27 mouse cellular contexts compared by ENCODE assay signal in the genomic region with DNA sequence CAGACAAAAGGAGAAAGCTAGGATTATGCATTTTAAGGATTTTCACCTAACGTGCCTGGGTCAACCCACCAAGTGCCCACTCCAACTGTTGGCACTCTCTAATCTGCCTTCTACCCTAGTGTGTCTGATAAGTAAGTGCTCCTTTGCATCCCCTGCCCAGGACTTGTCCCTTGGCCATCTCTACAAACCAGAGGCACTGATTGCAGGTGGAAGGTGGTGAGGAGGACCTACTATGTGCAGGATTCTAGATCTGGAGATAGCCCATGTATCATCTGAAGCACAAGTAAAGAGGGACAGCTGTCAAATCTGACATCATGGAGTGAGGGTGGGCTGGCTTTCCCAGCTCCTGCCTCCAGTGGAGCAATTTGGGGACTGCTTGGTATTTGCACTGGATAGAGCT. TPM values are rescaled to one million over a fixed set of nuclear protein-coding genes. Genes with fewer than 3 reads are reported as not detected.
DNase-seq lines count a peak whose midpoint lies in the region; ATAC-seq lines count a peak whose summit lies in the region.
"Had no signal": no experiment of that assay in that cellular context is flagged by ENCODE, and none has a peak within 500 bp of the region (broad histone marks: within the 10 kb centered on the region; RNA-seq: fewer than 3 reads in every experiment).

No protein-coding gene starts in this region.

- peak overlapping the region; percentile 84 for H3K27ac ChIP-seq in hindbrain, embryonic 10.5 days
- H3K27ac ChIP-seq in hindbrain, embryonic 12.5 days: no peak overlapping the region
- H3K27ac ChIP-seq in midbrain, embryonic 10.5 days (replicated peaks): peak overlapping the region; percentile 77
- H3K27ac ChIP-seq in midbrain, embryonic 15.5 days: no peak overlapping the region
- peak overlapping the region; percentile 5; the same call in 1 of the 2 replicates for H3K27ac ChIP-seq in neural tube, embryonic 11.5 days (ENCODE audit: low read depth, low read length)
- H3K27ac ChIP-seq in neural tube, embryonic 15.5 days (replicated peaks): no peak overlapping the region
- H3K27ac ChIP-seq: embryonic facial prominence, embryonic 13.5 days; embryonic facial prominence, embryonic 15.5 days; forebrain, embryonic 12.5 days had no signal

- no peak overlapping the region for H3K9ac ChIP-seq in hindbrain, embryonic 12.5 days
- H3K9ac ChIP-seq in midbrain, embryonic 15.5 days: no peak overlapping the region
- no peak overlapping the region for H3K9ac ChIP-seq in neural tube, embryonic 11.5 days (ENCODE audit: low read length)
- no peak overlapping the region for H3K9ac ChIP-seq in neural tube, embryonic 15.5 days (replicated peaks)
- H3K9ac ChIP-seq: embryonic facial prominence, embryonic 13.5 days; embryonic facial prominence, embryonic 15.5 days; forebrain, embryonic 12.5 days had no signal

- WGBS in hindbrain, embryonic 10.5 days: 74% methylated on average over 1 of the region's 1 CpGs
- 55% methylated on average over 1 of the region's 1 CpGs for WGBS in hindbrain, embryonic 12.5 days
- 44% methylated on average over 1 of the region's 1 CpGs for WGBS in midbrain, embryonic 10.5 days
- 48% methylated on average over 1 of the region's 1 CpGs for WGBS in midbrain, embryonic 15.5 days
- WGBS in neural tube, embryonic 11.5 days: 96% methylated on average over 1 of the region's 1 CpGs
- 92% methylated on average over 1 of the region's 1 CpGs for WGBS in neural tube, embryonic 15.5 days

- peaks cover 21% of the 10 kb centered on the region for H3K27me3 ChIP-seq in hindbrain, embryonic 10.5 days (ENCODE audit: insufficient read depth, poor library complexity, severe bottlenecking)
- peaks cover 9% of the 10 kb centered on the region for H3K27me3 ChIP-seq in hindbrain, embryonic 12.5 days
- H3K27me3 ChIP-seq in midbrain, embryonic 10.5 days (ENCODE audit: low read depth, poor library complexity, severe bottlenecking): peaks cover 22% of the 10 kb centered on the region
- H3K27me3 ChIP-seq in midbrain, embryonic 15.5 days (replicated peaks): no peaks in the 10 kb centered on the region
- H3K27me3 ChIP-seq in neural tube, embryonic 11.5 days (ENCODE audit: control insufficient read depth, insufficient read depth, low read length): 0 out of 2 replicates have a peak, but pooled peaks cover 3% of the 10 kb centered on the region
- H3K27me3 ChIP-seq in neural tube, embryonic 15.5 days (replicated peaks): peaks cover 5% of the 10 kb centered on the region; the same call in 1 of the 2 replicates

- no peak for ATAC-seq in hindbrain, embryonic 12.5 days (ENCODE audit: low FRiP score)
- no peak for ATAC-seq in midbrain, embryonic 15.5 days (replicated peaks)
- no peak for ATAC-seq in neural tube, embryonic 11.5 days (ENCODE audit: insufficient read depth, low FRiP score, low TSS enrichment)
- no peak for ATAC-seq in neural tube, embryonic 15.5 days (ENCODE audit: low FRiP score)
- ATAC-seq: CD4-positive, CD25-positive, alpha-beta regulatory T cell, adult 4 months; forebrain, embryonic 14.5 days; forebrain, embryonic 16.5 days had no signal

- peaks cover 75% of the 10 kb centered on the region for H3K4me1 ChIP-seq in hindbrain, embryonic 10.5 days (replicated peaks)
- peaks cover 39% of the 10 kb centered on the region for H3K4me1 ChIP-seq in hindbrain, embryonic 12.5 days
- peaks cover 74% of the 10 kb centered on the region for H3K4me1 ChIP-seq in midbrain, embryonic 10.5 days
- peaks cover 42% of the 10 kb centered on the region for H3K4me1 ChIP-seq in midbrain, embryonic 15.5 days
- H3K4me1 ChIP-seq in neural tube, embryonic 11.5 days (ENCODE audit: control insufficient read depth, insufficient read depth, low read length): peaks cover 6% of the 10 kb centered on the region
- peaks cover 34% of the 10 kb centered on the region for H3K4me1 ChIP-seq in neural tube, embryonic 15.5 days

- H3K36me3 ChIP-seq in hindbrain, embryonic 10.5 days: peaks cover 46% of the 10 kb centered on the region
- H3K36me3 ChIP-seq in hindbrain, embryonic 12.5 days: peaks cover 34% of the 10 kb centered on the region
- peaks cover 41% of the 10 kb centered on the region for H3K36me3 ChIP-seq in midbrain, embryonic 10.5 days
- peaks cover 6% of the 10 kb centered on the region; the same call in 1 of the 2 replicates for H3K36me3 ChIP-seq in midbrain, embryonic 15.5 days (replicated peaks)
- peaks cover 2% of the 10 kb centered on the region for H3K36me3 ChIP-seq in neural tube, embryonic 11.5 days (ENCODE audit: control insufficient read depth, insufficient read depth, low read length)
- peaks cover 48% of the 10 kb centered on the region for H3K36me3 ChIP-seq in neural tube, embryonic 15.5 days

- H3K4me2 ChIP-seq in hindbrain, embryonic 12.5 days (replicated peaks): no peak overlapping the region
- no peak overlapping the region for H3K4me2 ChIP-seq in midbrain, embryonic 15.5 days
- H3K4me2 ChIP-seq in neural tube, embryonic 11.5 days (ENCODE audit: low read depth): no peak overlapping the region
- H3K4me2 ChIP-seq in neural tube, embryonic 15.5 days: no peak overlapping the region
- H3K4me2 ChIP-seq: embryonic facial prominence, embryonic 13.5 days; embryonic facial prominence, embryonic 15.5 days; forebrain, embryonic 12.5 days had no signal

- no peaks in the 10 kb centered on the region for H3K9me3 ChIP-seq in hindbrain, embryonic 10.5 days
- H3K9me3 ChIP-seq in hindbrain, embryonic 12.5 days (replicated peaks): no peaks in the 10 kb centered on the region
- no peaks in the 10 kb centered on the region for H3K9me3 ChIP-seq in midbrain, embryonic 10.5 days (replicated peaks)
- no peaks in the 10 kb centered on the region for H3K9me3 ChIP-seq in midbrain, embryonic 15.5 days
- H3K9me3 ChIP-seq in neural tube, embryonic 11.5 days (ENCODE audit: control insufficient read depth, low read length): no peaks in the 10 kb centered on the region
- no peaks in the 10 kb centered on the region for H3K9me3 ChIP-seq in neural tube, embryonic 15.5 days (replicated peaks)
- H3K9me3 ChIP-seq: embryonic facial prominence, embryonic 13.5 days; embryonic facial prominence, embryonic 15.5 days; forebrain, embryonic 10.5 days; forebrain, embryonic 12.5 days; G1E had no signal

- no peak overlapping the region for H3K4me3 ChIP-seq in hindbrain, embryonic 10.5 days
- no peak overlapping the region for H3K4me3 ChIP-seq in hindbrain, embryonic 12.5 days
- H3K4me3 ChIP-seq in midbrain, embryonic 10.5 days: no peak overlapping the region
- no peak overlapping the region for H3K4me3 ChIP-seq in midbrain, embryonic 15.5 days
- no peak overlapping the region for H3K4me3 ChIP-seq in neural tube, embryonic 11.5 days (ENCODE audit: low read depth, low read length)
- no peak overlapping the region for H3K4me3 ChIP-seq in neural tube, embryonic 15.5 days (replicated peaks)
- H3K4me3 ChIP-seq: embryonic facial prominence, embryonic 13.5 days; embryonic facial prominence, embryonic 15.5 days; erythroblast, embryonic 14.5 days; forebrain, embryonic 10.5 days; forebrain, embryonic 12.5 days had no signal

- DNase-seq in hindbrain, embryonic 10.5 days (ENCODE audit: low spot score): no peak
- DNase-seq in midbrain, embryonic 10.5 days (ENCODE audit: low spot score): no peak
- no peak for DNase-seq in neural tube, embryonic 11.5 days (ENCODE audit: low spot score)
- DNase-seq: adrenal gland, adult 2 months; adrenal gland, postnatal 10 days; adrenal gland, postnatal 25 days; B cell, adult 2 months; cerebellum, adult 11 months; cerebellum, adult 18-20 months; cerebellum, adult 8-10 months; cerebellum, adult 9-11 months; cerebellum, postnatal 14 days; cerebellum, postnatal 36 days had no signal

RNA-seq across cellular contexts. Expression of a gene that starts 4.1 kb away (rescaled TPM):
- 21.5 and 25.9 TPM in 2 replicates for polyA plus RNA-seq in hindbrain, embryonic 10.5 days (2016; fragmentation: Nextera tagmentation; extraction: Ambion mirVana)
- 4.4 and 4.7 TPM in 2 replicates for polyA plus RNA-seq in hindbrain, embryonic 12.5 days (2016; fragmentation: Nextera tagmentation; extraction: Ambion mirVana)
- polyA plus RNA-seq in midbrain, embryonic 10.5 days (2016; fragmentation: Nextera tagmentation; extraction: Ambion mirVana): 11.8 and 18.9 TPM in 2 replicates
- polyA plus RNA-seq in midbrain, embryonic 15.5 days (2015; fragmentation: Nextera tagmentation; extraction: Ambion mirVana): 17.8 and 19.3 TPM in 2 replicates
- polyA plus RNA-seq in neural tube, embryonic 11.5 days (2014; fragmentation: Nextera tagmentation; extraction: Ambion mirVana): 20.6 and 26.1 TPM in 2 replicates
- polyA plus RNA-seq in neural tube, embryonic 15.5 days (2015; fragmentation: Nextera tagmentation; extraction: Ambion mirVana): 4.9 and 6.4 TPM in 2 replicates
- polyA plus RNA-seq: adrenal gland, adult 2 months; CD4-positive, CD25-positive, alpha-beta regulatory T cell, adult 4 months; embryonic facial prominence, embryonic 15.5 days; erythroblast, embryonic 14.5 days; G1E had no signal

RNA-seq across cellular contexts. Expression of a gene that starts 25.8 kb away (rescaled TPM):
- 31.3 and 31.6 TPM in 2 replicates for polyA plus RNA-seq in hindbrain, embryonic 10.5 days (2016; fragmentation: Nextera tagmentation; extraction: Ambion mirVana)
- 40.7 and 41.0 TPM in 2 replicates for polyA plus RNA-seq in hindbrain, embryonic 12.5 days (2016; fragmentation: Nextera tagmentation; extraction: Ambion mirVana)
- 26.4 and 30.2 TPM in 2 replicates for polyA plus RNA-seq in midbrain, embryonic 10.5 days (2016; fragmentation: Nextera tagmentation; extraction: Ambion mirVana)
- 63.2 and 67.7 TPM in 2 replicates for polyA plus RNA-seq in midbrain, embryonic 15.5 days (2015; fragmentation: Nextera tagmentation; extraction: Ambion mirVana)
- polyA plus RNA-seq in neural tube, embryonic 11.5 days (2014; fragmentation: Nextera tagmentation; extraction: Ambion mirVana): 31.8 and 38.5 TPM in 2 replicates
- polyA plus RNA-seq in neural tube, embryonic 15.5 days (2015; fragmentation: Nextera tagmentation; extraction: Ambion mirVana): 72.2 and 83.3 TPM in 2 replicates

RNA-seq across cellular contexts. Expression of a gene that starts 33.6 kb away (rescaled TPM):
- polyA plus RNA-seq in hindbrain, embryonic 10.5 days (2016; fragmentation: Nextera tagmentation; extraction: Ambion mirVana): not detected in 2 replicates
- not detected in 2 replicates for polyA plus RNA-seq in hindbrain, embryonic 12.5 days (2016; fragmentation: Nextera tagmentation; extraction: Ambion mirVana)
- not detected in 2 replicates for polyA plus RNA-seq in midbrain, embryonic 10.5 days (2016; fragmentation: Nextera tagmentation; extraction: Ambion mirVana)
- not detected in 2 replicates for polyA plus RNA-seq in midbrain, embryonic 15.5 days (2015; fragmentation: Nextera tagmentation; extraction: Ambion mirVana)
- polyA plus RNA-seq in neural tube, embryonic 11.5 days (2014; fragmentation: Nextera tagmentation; extraction: Ambion mirVana): not detected in 2 replicates
- not detected in 2 replicates for polyA plus RNA-seq in neural tube, embryonic 15.5 days (2015; fragmentation: Nextera tagmentation; extraction: Ambion mirVana)
- polyA plus RNA-seq: adrenal gland, adult 2 months; brain, embryonic 14.5 days; CD4-positive, CD25-positive, alpha-beta regulatory T cell, adult 4 months; embryonic facial prominence, embryonic 11.5 days; embryonic facial prominence, embryonic 13.5 days; embryonic facial prominence, embryonic 15.5 days; erythroblast, embryonic 14.5 days; forebrain, embryonic 10.5 days; forebrain, embryonic 12.5 days; forebrain, embryonic 14.5 days; forebrain, embryonic 16.5 days; G1E had no signal

Comparison
In these comparisons a context has a peak if more than half of its experiments do, and no peak if none do; other contexts are left out.
1. H3K27ac ChIP-seq: peak in hindbrain, embryonic 10.5 days (single experiment), midbrain, embryonic 10.5 days (single experiment) and neural tube, embryonic 11.5 days (single experiment); none in hindbrain, embryonic 12.5 days (single experiment), midbrain, embryonic 15.5 days (single experiment) and neural tube, embryonic 15.5 days (single experiment).